Mouse (Mus musculus) gastrocnemius, adult 18-20 months (tissue): ENCODE measurements around the gene BC049352. TPM values are rescaled to one million over a fixed set of nuclear protein-coding genes. Genes with fewer than 3 reads are reported as not detected.

Experiments
- DNase-seq: peaks from one replicate; pipeline ENCODE4 v3.0.0; 2021; ENCODE audit warnings: low spot score
- long read RNA-seq, 2 experiments: library from polyadenylated mRNA; stranded (forward); transcript quantifications; one replicate each; pipeline ENCODE4 v2.0.0; 2021
- total RNA-seq, 2 experiments: library from RNA; stranded (reverse); gene quantifications; 2 replicates each; pipeline ENCODE4 v1.2.3; 2021

BC049352 gene
- 1 to 10 TPM; 1.2 to 1.7 TPM for total RNA-seq
- long read RNA-seq, experiment 1: 0 reads
- long read RNA-seq, experiment 2, partial matches to known transcripts: 0 of 1 reads
- long read RNA-seq, experiment 2, other reads (novel, unspliced or antisense): 1 of 1 reads

DNA sequence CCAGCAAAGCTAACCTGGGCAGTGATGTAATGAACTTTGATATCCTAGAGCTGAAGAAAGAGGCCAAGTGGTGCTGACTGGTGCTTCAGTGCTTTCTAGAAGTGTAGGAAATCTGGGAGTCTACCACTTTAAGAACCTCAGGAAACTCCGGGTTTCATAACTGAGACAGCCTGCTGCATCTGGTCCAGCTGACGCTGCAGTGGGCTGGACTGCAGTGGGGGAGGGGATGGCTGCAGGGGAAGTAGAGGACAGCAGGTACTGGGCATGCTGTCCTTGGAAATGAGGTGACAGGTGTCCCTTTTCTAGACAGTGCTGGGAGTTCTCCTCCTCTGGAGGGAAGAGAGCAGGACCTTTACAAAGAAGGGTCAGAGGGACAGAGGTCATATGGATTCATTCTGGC lies at the start of gene BC049352:
TSS of gene BC049352 (plus strand) at position 238 of the 400 bp plus-strand sequence.
- peak; percentile 9 for DNase-seq

DNA sequence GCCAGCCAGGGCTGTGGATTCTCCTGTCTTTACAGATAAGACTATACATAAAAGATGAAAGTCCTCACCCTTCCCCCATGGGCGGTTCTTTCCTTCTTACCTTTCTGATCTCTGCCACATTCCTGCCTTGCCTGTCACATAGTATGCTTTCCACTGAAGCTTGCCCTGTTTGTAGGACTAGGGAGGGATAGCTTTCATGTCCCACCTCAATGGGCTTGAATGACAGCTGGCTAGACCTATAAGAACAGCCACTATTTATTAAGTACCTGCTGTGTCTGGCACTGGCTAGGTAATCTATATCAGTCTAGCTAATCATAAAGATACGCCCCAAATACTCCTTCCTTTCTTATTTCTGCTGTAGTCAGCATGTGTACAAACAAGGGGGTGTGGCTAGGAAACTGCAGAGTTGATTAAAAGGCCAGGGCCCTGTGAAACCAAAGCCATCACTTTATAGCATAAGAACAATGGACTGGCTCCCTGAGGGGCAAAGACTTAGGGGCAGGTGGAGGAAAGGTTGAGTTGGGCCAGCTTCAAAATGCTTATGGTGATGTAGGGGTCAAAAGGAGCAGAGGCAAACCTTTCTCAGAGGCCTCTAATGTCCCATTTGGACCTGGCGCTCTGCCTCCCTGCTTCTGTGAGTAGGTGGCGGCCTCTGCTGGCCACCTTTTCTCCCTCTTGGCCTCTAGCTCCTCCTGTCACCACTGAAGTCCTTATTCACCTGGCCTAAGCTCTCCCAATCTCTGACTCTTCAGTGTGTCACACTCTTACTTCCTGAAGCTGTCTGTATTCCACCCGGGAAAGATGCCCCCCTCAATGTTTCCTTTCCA lies 48.1 kb upstream of the BC049352 start:
- peak; percentile 80 for DNase-seq

DNA sequence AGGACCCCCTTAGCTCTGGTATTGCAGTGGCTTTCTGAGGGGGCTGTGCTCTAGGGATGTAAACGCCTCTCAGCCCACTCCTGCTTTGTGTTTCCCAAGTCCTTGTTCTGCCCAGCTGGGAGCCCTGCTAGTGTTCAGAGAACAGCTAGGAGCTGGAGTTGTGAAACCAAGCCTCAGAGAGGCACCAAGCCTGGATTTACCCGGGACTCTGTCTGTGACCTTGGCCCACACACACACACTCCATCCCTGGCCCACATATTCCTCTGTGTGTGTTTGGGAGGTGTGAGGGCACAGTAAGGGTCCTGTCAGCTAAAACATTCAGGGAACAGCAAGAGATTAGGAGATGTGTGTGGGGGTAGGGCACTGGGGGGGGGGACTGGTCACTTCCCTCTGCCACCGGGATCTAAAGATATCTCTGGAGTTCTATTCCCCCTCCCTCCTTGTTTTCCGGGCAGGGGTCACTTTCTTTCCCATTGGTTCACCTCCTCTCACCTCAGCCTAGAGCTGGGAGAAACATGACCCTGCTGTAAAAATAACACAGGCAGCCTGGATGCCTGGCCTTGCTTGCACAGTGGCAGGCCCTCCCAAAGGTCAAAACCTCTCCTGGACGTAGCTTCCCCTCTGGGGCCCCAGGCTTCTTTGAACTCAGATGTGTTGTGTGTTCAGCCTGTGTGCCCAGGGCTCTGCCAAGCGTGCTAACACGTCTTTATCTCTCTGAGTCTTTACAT lies 45.2 kb upstream of the BC049352 start:
- peak; percentile 78 for DNase-seq

DNA sequence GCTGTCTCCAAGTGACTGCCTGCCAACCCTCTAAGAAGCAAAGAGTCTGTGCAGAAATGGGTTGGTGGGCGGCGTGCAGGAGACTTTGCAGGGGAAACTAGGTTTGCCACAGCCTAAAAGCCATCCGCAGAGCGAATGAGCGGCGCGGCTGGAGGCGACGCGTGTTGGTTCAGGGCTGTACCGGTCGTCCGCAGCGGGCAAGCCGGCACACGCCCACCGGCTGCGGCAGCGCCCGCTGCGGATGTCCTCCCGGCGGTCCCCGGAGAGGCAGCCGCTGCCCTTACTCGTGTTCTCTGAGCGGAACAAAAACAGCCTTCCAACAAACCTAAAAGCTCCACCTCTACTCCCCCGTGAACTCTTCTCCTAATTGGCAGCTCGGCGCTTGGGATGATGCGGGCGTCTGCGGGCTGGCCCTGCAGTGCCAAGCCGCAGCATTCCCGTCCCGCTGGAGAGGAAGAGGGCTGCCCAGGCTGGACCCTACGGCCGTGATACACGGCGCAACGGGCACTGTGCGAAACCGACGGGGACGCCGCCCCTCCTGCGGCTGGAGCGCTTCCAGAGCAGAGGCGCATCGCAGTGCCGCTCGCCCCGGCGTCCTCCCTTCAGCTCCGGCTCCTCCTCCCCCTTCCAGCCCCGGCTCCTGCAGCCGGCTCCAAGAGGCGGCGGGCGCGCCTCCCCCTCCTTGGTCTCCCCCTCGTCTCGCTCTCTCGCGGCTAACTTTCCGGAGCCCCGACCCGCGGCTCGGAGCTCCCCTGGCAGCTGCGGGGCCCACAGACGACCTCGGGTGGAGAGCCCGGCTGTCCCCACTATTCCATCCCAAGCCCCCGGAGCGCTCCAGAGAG lies 43.4 kb upstream of the BC049352 start, which contains the start of gene Scn4b:
TSS of gene Scn4b (plus strand) at position 205 of the 842 bp plus-strand sequence.
- peak; percentile 72 for DNase-seq

- no peak for DNase-seq
Measured at GRCm38 (mm10) chr9:45139082-45139481, 42.7 kb upstream of the BC049352 start.

GRCm38 (mm10) chr9:45140945-45141344 lies 40.9 kb upstream of the BC049352 start:
- DNase-seq: no peak

- no peak for DNase-seq
Measured at GRCm38 (mm10) chr9:45142686-45143085, 39.1 kb upstream of the BC049352 start.

- DNase-seq: no peak
Measured at GRCm38 (mm10) chr9:45145533-45146266, 36.1 kb upstream of the BC049352 start.

GRCm38 (mm10) chr9:45146267-45146597 lies 35.6 kb upstream of the BC049352 start:
- DNase-seq: peak; percentile 69

DNA sequence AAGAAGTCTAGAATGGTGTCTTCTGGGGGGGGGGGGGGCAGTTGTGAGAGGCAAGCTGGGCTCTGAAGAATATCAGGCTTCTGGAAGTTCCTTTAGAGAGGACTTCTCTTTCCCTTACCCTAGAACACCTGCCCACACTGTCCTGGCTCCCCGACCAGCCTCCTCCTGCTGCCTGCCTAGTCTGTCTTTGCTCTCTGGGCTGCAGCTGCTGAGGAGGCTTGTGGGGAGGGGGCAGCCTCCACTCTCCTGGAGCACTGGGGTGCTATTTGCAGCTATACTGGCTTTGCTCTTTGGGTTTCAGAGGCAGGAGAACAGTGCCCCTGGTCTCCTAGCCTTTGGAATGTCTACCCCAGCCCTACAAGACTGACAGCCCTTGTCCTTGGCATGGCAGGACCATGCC lies 30.9 kb upstream of the BC049352 start:
- DNase-seq: no peak

DNA sequence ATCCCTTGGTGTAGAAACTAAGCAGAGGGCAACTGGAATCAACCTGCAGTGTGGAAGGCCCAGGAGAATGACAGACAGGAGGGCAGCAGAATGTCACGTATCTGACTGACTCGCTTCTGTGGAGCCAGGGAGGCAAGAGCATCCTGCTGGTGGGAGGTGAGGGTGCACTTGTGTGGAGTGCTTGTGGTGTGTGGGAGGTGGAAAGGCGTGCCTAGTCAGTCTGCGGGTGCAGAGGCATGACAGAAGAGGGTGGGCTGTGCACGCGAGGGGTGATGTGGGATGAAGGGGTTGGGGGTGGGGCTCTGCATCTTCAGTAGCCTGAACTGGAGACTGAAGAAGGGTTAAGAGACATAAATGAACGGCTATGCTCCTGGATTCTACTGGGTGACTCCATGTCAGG lies 28.4 kb upstream of the BC049352 start:
- DNase-seq: no peak

- DNase-seq: no peak
Measured at GRCm38 (mm10) chr9:45167903-45168302, 13.9 kb upstream of the BC049352 start.

- no peak for DNase-seq
Measured at GRCm38 (mm10) chr9:45170150-45170549, 11.7 kb upstream of the BC049352 start.

DNA sequence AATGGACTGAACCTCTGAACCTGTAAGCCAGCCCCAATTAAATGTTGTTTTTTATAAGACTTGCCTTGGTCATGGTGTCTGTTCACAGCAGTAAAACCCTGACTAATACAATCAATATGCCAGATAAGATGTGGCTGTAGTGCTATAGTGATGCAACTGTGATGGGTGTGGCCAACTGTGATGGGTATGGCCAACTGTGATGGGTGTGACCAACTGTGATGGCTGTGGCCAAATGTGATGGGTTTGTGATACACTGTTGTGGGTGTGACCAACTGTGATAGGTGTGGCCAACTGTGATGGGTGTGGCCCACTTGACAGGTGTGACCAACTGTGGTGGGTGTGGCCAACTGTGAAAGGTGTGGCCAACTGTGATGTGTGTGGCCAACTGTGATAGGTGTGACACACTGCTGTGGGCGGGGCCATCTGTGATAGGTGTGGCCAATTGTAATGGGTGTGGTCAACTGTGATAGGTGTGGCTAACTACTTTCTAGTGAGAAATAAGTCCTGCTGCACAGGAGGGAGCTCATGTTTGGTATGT lies 10.7 kb upstream of the BC049352 start:
- DNase-seq: no peak

- no peak for DNase-seq
Measured at GRCm38 (mm10) chr9:45173475-45173874, 8.3 kb upstream of the BC049352 start.

DNA sequence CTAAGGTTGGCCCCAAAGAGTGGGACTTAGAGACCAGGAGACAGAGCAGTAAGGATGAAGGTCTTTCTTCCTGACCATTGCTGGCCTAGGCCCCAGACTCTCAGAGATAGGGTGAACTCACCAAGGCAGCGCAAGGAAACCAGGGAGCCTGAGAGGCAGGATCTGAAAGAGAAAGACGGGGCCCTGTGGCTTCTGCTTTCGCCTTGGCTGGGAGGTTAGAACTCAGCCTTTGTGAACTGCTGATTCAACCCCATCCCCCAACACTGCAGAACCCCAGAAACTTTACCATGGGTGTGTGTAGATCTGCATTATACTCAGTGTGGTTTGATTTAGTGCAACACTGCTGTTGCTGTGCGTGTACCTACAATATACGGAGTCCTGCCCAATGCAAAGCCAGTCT lies 2.5 kb upstream of the BC049352 start:
- DNase-seq: no peak

DNA sequence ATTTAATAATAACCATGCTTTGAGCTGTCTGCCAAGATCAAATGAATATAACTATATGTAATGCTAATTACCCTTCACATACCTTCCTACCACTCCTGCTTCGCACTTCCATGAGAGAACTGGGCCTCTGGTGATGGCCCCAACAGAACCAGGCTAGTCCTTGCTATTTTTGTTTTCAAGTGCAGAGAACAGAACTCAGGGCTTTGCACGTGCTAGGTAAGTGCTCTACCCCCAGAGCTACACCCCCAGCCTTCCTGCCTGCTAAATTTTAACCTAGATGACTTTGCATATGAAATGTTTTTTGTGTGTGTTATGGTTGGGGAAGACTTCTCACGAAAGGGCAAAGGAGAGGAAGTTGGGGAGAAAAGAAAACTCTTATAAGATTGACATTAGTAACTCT lies 714 bp downstream of the BC049352 start:
- DNase-seq: no peak

DNA sequence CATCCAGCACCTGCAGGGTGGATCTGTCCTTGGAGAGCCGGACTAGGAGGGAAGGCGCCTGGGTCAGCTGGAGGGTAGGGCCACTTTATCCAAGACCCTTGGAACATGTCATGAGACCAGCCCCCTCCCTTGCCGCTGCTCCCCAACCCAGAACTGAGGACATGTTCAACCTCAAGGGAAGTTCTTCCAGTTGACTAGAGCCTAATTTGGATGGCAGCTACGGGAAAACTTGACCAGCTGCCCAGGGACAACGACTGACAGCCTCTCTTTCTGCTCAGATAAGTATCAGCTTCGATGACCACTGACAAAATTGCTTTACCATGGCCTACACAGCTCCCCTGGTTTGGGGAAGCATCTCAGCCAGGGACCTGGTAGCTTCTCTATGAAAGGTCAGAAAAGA lies 1.5 kb downstream of the BC049352 start:
- no peak for DNase-seq

- no peak for DNase-seq
Measured at GRCm38 (mm10) chr9:45185250-45185649, 3.4 kb downstream of the BC049352 start.
